Mouse (Mus musculus) testis, postnatal 10 days (tissue): ENCODE data around the gene Naa50.
A peak's percentile ranks its signal among the peaks of the same experiment; 100 is the strongest.

ENCODE experiments used
- DNase-seq: peaks from one replicate; pipeline ENCODE4 v3.0.0; 2021; ENCODE audit warnings: low spot score

Naa50 gene

DNA sequence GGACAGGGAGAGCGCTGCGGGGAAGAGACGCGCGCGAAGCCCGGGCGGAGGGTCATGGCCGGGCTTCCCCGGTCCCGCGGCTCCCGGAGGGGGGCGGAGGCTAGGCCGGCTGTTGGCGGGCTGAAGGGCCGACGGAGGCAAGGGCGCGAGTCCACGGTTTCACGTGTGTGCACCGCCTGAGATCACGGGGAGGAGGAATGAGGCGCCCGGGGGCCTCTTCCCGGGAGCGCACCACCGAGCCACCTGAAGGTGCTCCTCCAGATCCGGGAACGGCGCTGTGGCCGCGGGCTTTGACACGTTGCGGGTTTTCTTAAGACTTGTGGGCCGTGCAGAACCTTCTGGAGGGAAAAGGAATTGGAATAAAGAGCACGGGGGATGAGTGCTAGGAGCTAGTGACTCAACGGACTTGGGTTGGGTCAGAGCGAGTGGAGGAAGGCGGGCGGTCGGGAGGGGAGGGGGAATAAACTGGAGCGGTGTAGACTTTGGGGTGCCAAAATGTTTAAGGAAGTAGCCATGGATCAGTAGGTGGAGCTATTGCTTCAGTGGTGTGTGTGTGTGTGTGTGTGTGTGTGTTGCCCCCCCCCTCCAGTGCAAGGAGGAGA, 657 bp downstream of the Naa50 start:
- peak; percentile 77 for DNase-seq

DNA sequence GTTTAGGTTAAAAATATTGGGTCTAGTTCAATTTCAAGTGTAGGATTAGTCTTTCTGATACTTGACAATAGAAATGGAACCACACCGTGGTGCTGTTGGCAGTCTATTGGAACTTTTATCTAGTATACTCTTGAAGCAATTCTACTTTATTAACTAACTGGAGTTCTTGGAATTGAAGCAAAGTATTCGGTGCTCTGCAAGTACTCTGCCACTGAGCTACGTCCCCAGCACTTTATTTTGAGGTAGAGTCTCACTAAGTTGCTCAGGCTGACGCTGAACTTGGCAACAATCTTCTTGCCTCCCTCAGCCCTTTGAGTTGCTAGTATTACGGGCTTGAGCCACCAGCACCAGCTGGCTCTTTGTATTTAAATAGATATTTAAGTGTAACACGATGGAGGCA, 1.9 kb downstream of the Naa50 start:
- no peak for DNase-seq

DNA sequence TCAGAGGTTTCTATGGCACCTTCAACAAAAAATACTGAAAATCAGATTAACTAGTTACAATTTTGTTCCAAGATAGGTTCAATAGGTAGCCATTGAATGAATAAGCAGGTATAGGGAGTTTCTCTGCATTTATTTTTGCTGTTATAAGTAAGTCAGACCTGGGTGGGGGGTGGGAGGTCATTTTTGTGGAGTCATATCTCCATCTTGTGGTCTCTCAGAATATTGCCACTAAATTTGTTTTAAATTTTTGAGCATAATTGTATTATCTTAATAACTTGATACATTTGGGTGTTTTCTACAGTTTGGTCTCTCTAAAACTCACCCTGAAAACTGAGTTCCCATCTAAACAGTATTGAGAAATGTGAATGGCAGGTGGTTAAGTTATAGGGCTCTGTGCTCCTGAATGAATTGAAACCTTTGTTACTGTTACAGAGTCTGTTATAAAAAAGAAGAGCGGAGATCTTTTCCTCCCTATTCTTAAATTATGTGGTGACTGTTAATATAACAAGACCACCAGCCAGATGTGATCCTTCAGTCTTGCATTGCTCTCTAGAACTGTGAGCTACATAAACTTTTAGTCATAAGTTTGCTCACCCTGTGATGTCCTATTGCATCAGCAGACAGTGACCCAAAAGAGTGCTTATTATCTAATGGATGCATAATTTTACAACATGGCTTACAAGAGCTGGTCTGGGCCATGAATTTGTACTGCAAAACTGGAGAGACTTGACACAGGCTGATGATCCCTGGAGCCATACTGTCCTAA, 9.6 kb downstream of the Naa50 start:
- no peak for DNase-seq

- DNase-seq: no peak
These were observed 14.9 kb downstream of the Naa50 start for GRCm38 (mm10) chr16:44154497-44155057.

DNA sequence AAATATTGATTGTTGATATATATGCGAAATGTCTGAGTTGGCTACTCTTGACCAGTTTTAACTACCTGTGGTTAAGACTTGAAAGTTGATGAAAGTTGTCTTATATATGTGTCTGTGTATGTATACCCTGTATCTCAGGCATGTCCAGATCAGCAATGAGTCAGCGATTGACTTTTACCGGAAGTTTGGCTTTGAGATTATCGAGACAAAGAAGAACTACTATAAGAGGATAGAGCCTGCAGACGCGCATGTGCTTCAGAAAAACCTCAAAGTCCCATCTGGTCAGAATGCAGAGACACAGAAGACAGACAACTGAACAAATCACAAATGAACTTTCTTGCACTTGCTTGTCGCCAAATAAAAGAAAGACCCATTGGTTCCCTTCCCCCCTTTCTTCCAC, 19.7 kb downstream of the Naa50 start:
- DNase-seq: no peak

DNA sequence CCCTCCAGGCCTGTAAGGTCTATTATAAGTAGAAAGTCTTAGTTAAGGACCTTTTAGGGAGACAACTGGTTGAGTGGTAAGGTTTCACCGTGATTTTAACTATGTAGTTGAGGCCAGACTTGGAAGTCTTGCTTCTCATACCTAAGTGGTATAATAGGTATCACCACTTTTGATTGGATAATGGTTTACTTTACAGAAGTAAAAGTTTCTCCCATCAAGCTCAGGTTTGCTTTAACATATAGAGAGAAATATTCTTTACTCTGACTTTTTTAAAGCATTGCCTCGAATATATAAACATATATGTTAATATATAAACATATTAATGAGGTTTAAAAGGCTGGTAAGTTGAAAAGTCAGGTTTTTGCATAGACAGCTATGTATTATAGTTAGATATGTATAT, 24.2 kb downstream of the Naa50 start:
- no peak for DNase-seq

DNA sequence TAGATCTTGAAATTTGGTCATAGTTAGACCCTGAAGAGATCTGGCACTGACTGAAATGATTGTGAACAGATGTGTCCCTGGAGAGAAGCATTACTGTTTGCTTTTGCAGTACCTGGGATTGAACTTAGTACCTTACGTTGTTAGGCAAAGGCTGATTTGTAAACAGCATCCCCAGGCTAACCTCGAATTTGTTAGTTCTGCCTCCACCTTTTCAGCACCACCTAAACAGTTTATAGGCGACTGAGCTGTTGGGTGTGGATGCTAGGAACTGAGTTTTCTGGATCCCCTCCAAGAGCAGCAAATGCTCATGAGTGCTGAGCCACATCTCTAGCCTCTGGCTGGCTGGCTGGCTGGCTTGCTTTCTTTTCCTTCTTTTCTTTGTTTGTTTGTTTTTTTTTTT, 25.6 kb downstream of the Naa50 start:
- no peak for DNase-seq

DNA sequence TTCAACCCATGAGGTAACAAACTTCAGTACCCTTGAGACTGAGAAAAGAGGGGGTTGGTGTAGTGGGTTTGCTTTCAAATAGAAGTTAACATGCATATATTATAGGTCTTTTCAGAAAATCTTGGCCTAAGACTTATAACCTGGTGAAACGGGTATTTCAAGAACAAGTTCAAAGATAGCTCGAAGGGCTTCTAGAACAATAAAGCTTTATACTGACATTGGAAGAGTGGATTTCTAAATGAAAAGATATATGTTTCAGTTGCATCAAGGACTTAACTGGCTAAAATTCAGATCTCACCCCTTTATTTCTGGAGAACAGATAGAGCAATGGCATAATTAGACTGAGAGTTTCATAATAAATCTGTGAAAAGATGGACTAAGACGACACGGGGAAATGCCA, 29.4 kb downstream of the Naa50 start:
- no peak for DNase-seq

GRCm38 (mm10) chr16:44172297-44173154, 32.9 kb downstream of the Naa50 start:
- peak; percentile 95 for DNase-seq

DNA sequence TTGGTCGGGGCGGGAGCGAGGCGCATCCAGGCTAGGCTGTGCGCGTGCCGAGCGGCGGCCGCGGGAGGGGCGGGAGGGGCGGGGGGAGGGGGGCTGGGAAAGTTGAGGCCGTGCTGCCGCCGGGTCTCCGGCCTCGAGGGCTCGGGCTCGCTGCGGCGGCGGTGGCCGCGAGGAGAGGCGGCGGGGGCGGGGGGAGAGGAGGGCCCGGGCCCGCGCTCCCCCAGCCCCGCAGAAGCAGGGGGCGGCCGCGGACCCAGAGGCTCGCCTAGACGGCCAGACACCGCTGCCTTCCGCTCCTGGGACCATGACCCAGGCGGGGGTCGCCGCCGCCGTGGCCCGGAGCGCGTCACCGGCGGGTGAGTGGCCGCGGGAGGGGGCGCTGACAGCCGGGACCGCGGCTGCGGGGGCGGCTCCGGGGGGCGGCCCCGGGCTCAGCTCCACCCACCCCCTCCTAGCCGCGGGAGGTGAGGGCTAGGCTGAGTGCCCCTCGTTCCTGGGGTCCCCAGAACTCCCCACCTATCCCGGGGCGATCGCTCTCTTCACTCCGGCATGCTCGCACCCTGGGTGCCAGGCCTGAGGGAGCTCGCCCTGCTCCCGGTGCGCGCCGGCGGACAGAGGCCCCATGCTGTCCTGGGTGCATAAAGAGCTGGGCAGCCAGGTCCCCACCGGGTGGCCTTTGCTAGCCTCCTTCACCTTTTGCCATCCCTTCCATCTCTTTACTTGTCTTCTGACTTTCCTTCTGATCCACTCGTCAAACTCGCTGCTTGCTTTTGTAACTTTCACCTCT, 33.7 kb downstream of the Naa50 start, which contains the start of gene Usf3:
Usf3 (plus strand) TSS at position 92 of the 787 bp plus-strand sequence.
- peak; percentile 79 for DNase-seq

DNA sequence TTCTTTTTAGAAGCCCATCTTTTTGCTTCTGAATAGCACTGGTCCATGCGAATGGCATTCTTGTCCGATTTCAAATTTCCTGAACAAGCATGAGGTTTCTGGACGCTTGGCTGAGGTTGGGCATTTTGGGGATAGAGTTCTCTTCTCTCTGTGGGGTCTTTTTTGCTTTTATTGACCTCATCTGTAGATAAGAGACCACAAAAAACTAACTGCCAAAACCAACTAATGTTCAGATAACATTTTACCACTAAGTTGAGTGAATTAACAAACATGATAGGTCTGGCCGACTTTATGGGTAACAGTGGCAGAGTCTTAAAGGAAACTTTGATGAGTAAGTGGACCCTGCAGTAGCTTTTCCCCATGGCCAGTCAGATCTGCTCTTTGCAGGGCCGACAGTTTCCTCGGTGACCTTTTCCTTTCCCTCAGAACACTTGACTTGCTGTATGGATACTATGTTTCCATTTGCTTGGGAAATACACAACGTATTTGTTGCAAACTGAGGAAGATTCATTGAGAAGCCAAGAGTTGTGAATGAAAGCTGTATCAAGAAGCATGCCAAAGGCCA, 34.4 kb downstream of the Naa50 start:
- no peak for DNase-seq

GRCm38 (mm10) chr16:44175001-44175400, 35.4 kb downstream of the Naa50 start:
- no peak for DNase-seq

- no peak for DNase-seq
These were observed 36.9 kb downstream of the Naa50 start for GRCm38 (mm10) chr16:44176511-44176910.

GRCm38 (mm10) chr16:44178555-44178954, 38.9 kb downstream of the Naa50 start:
- no peak for DNase-seq

DNA sequence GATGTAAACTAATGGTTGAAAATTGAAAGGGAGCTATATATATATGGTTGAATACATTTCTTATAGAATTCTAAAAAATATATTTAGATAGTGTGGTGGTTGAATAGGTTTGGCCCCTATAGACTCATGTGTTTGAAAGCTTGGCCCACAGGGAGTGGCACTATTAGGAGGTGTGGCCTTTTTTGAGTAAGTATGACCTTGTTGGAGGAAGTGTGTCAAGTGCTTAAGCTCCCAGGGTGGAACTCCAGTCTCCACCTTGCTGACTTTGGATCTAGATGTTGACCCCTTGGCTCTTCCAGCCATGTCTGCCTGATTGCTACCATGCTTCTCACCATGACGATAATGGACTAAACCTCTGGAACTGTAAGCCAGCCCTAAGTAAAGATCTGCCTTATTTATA, 43.0 kb downstream of the Naa50 start:
- DNase-seq: no peak

DNA sequence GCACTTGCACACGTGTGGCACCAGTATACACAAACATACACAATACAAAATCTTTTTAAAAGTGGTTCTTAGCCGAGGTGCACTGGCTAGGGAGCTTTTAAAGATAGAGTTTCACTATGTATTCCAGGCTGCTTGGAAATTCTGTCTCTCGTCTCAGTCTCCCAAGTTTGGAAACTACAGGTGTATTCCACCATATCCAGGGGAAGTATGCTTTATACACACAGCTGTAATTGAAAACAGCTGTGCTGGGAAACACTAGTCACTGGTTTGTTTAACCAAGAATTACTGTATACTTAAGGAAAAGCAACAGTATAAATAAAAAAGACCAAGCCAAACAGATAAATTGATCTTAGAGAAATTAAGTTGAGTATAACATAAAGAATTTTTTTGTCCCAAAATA, 45.1 kb downstream of the Naa50 start:
- DNase-seq: no peak

GRCm38 (mm10) chr16:44187172-44187571, 47.5 kb downstream of the Naa50 start:
- no peak for DNase-seq

DNA sequence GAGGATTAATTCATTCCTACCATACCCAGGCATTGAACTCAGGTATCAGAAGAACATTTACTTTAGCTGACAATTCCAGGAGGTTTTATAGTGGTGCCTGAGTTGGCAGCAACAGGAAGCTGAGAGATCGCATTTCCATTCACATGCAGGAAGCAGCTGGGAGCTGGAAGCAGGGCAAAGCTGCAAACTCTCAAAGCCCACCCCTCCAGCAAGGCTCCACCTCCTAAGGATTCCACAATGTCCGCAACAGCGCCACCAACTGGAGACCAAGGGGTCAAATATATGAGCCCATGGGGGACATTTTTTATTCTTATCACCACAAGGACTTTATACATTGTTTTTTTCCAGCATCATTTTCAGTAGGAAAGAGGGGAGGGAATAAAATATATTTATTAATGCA, 49.1 kb downstream of the Naa50 start:
- DNase-seq: no peak

DNA sequence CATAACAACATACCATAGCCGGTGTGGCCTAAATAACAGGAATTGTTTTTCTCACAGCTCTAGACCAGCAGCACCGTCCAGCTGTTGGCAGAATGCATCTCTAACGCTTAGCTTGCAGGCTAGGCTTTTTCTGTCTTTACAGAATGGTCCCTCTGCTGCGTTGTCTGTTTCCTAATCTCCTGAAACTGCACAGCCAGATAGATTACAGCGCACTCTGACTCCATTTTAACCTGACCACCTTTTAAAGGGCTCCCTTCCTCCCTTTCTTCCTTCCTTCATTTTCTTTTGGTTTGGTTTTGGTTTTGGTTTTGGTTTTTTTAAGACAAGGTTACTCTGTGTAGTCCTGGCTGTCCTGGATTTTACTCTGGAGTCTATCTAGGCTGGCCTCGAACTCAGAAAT, 50.4 kb downstream of the Naa50 start:
- DNase-seq: no peak

- no peak for DNase-seq
These were observed 51.3 kb downstream of the Naa50 start for GRCm38 (mm10) chr16:44190968-44191367.

DNA sequence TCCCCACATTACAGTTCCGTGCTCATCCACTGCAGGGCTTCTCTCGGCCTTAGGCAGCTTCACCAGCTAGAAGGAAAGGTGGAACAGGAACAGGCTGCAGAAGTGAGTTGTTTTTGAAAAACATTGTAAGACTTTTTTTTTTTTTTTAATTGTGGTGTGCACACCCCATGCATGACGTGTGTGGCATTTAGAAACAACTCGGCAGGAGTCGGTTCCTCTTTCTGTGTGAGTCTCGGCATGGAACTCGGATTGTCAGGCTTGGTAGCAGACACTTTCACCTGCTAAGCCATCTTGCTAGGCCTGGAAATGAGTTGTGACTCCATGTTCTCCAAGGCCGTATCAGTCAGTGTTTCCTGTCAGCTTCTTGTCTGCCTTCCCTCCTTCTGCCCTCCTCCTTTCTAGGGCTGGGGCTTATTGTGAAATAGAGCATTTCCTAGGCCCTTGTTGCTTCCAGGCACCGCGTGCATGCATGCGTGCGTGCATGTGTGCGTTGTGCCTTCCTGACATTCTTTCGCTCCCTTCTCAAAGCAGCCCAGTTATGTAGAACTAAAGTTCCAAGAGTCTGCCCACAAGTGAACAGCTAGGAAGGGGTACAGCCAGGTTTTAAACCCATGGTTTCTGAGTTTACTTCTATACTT, 59.6 kb downstream of the Naa50 start:
- no peak for DNase-seq
